Mouse (Mus musculus): Measurements from ENCODE around the gene Lrmp. TPM values are rescaled to one million over a fixed set of nuclear protein-coding genes. Genes with fewer than 3 reads are reported as not detected.

Lrmp gene
- total and polyA plus RNA-seq, 3 experiments = 64.3 to 70.1 TPM; not detected in 1

GRCm38 (mm10) chr6:145187093-145188088, 71.9 kb downstream of the Lrmp start (continued):
- no peak for TF ChIP-seq UBTF (IDR thresholded peaks at IDR 0.05; ENCODE audit: borderline replicate concordance, insufficient read depth, low read depth, low read length)

- Histone ChIP-seq H3K36me3 (ENCODE audit: control insufficient read depth in 1 of 2, insufficient read depth in 2 of 2, low read length in 2 of 2) (no peaks in the 10 kb centered on the region), H3K27me3 (ENCODE audit: control insufficient read depth in 1 of 2, insufficient read depth in 2 of 2, low read length in 2 of 2) (no peaks in the 10 kb centered on the region), H3K27ac (ENCODE audit: control insufficient read depth, low read depth, low read length) (no peak overlapping the region), H3K4me1 (ENCODE audit: control insufficient read depth in 1 of 2, insufficient read depth in 2 of 2, low read length in 2 of 2) (peaks cover 7% of the 10 kb centered on the region in 2 experiments; a peak in 2 of 4 replicates), H3K9me3 (replicated peaks; ENCODE audit: insufficient read depth, low read length) (no peaks in the 10 kb centered on the region), H3K9ac (ENCODE audit: control insufficient read depth, low read depth, low read length, poor library complexity, severe bottlenecking) (peak overlapping the region; percentile 10; the same call in 1 of the 2 replicates), H3K4me3 (ENCODE audit: control insufficient read depth in 1 of 2, insufficient read depth in 1 of 2, low read depth in 2 of 2, low read length in 2 of 2) (peak overlapping the region; percentile 31 to 70), H3K79me2 (ENCODE audit: control insufficient read depth, insufficient read depth, low read length, poor library complexity) (no peaks in the 10 kb centered on the region)
- DNase-seq (ENCODE audit: low read depth, low spot score) = no peak
- TF ChIP-seq NELFE (IDR thresholded peaks at IDR 0.05; ENCODE audit: low read depth, low read length) = 0 out of 2 replicates have a peak, but pooled peaks have one; percentile 0
- no peak for TF ChIP-seq USF2 (IDR thresholded peaks at IDR 0.05; ENCODE audit: borderline replicate concordance in 1 of 2, insufficient read depth in 1 of 2, low read depth in 1 of 2, low read length in 2 of 2)
These were observed 77.6 kb downstream of the Lrmp start for GRCm38 (mm10) chr6:145193038-145193437.

- Histone ChIP-seq H3K27me3 (ENCODE audit: control insufficient read depth in 1 of 2, insufficient read depth in 2 of 2, low read length in 2 of 2) (no peaks in the 10 kb centered on the region), H3K9ac (ENCODE audit: control insufficient read depth, low read depth, low read length, poor library complexity, severe bottlenecking) (peak overlapping the region; percentile 63), H3K4me1 (ENCODE audit: control insufficient read depth in 1 of 2, insufficient read depth in 2 of 2, low read length in 2 of 2) (peaks cover 7% of the 10 kb centered on the region in 2 experiments; a peak in 2 of 4 replicates), H3K36me3 (ENCODE audit: control insufficient read depth in 1 of 2, insufficient read depth in 2 of 2, low read length in 2 of 2) (no peaks in the 10 kb centered on the region), H3K27ac (ENCODE audit: control insufficient read depth, low read depth, low read length) (peak overlapping the region; percentile 29; the same call in 1 of the 2 replicates), H3K9me3 (replicated peaks; ENCODE audit: insufficient read depth, low read length) (no peaks in the 10 kb centered on the region), H3K4me3 (ENCODE audit: control insufficient read depth in 1 of 2, insufficient read depth in 1 of 2, low read depth in 2 of 2, low read length in 2 of 2) (peak overlapping the region; percentile 31 to 70), H3K79me2 (ENCODE audit: control insufficient read depth, insufficient read depth, low read length, poor library complexity) (no peaks in the 10 kb centered on the region)
- peak; percentile 72 for DNase-seq (ENCODE audit: low read depth, low spot score)
- peak; percentile 45; the same call in 1 of the 2 replicates for TF ChIP-seq MYC (IDR thresholded peaks at IDR 0.05; ENCODE audit: low read depth, low read length)
- peak; percentile 82 for TF ChIP-seq TBP (IDR thresholded peaks at IDR 0.05; ENCODE audit: low read depth, low read length)
- 0 out of 2 replicates have a peak, but pooled peaks have one; percentile 48 for TF ChIP-seq MXI1 (IDR thresholded peaks at IDR 0.05; ENCODE audit: low read depth, low read length)
- TF ChIP-seq POLR2AphosphoS2 (IDR thresholded peaks at IDR 0.05; ENCODE audit: low read length) = no peak
- no peak for TF ChIP-seq POLR2AphosphoS5 (IDR thresholded peaks at IDR 0.05; ENCODE audit: borderline replicate concordance, low read depth, low read length)
- no peak for TF ChIP-seq NRF1 (IDR thresholded peaks at IDR 0.05; ENCODE audit: insufficient read depth, low read depth, low read length, poor library complexity, severe bottlenecking)
- 0 out of 2 replicates have a peak, but pooled peaks have one; percentile 46 for TF ChIP-seq HCFC1 (IDR thresholded peaks at IDR 0.05; ENCODE audit: low read depth, low read length)
- no peak for TF ChIP-seq CTCF (IDR thresholded peaks at IDR 0.05 in 2 of 3, conservative IDR thresholded peaks at IDR 0.05 in 1 of 3; ENCODE audit: control insufficient read depth in 1 of 3, insufficient read depth in 1 of 3, low read depth in 2 of 3, low read length in 3 of 3, poor library complexity in 1 of 3, severe bottlenecking in 1 of 3)
- TF ChIP-seq TAL1 (IDR thresholded peaks at IDR 0.05; ENCODE audit: low read length) = no peak
- TF ChIP-seq ELF1 (IDR thresholded peaks at IDR 0.05; ENCODE audit: low read depth, low read length) = peak; percentile 63; the same call in 1 of the 2 replicates
- peak in 1 of 2 experiments; percentile 36; a peak in 1 of 4 replicates for TF ChIP-seq POLR2A (IDR thresholded peaks at IDR 0.05; ENCODE audit: control insufficient read depth in 1 of 2, insufficient read depth in 1 of 2, low read depth in 1 of 2, low read length in 2 of 2, poor library complexity in 1 of 2)
- peak; percentile 52; the same call in 1 of the 2 replicates for TF ChIP-seq MAX (IDR thresholded peaks at IDR 0.05; ENCODE audit: low read length)
- no peak for TF ChIP-seq E2F4 (IDR thresholded peaks at IDR 0.05; ENCODE audit: borderline replicate concordance, low read depth, low read length)
- TF ChIP-seq SIN3A (IDR thresholded peaks at IDR 0.05; ENCODE audit: low read length) = no peak
- peak; percentile 17; the same call in 1 of the 2 replicates for TF ChIP-seq NELFE (IDR thresholded peaks at IDR 0.05; ENCODE audit: low read depth, low read length)
These were observed 78.0 kb downstream of the Lrmp start for GRCm38 (mm10) chr6:145193446-145193845.

All from MEL (cell line).